Mouse (Mus musculus): ENCODE measurements around the gene Stk4.

DNA sequence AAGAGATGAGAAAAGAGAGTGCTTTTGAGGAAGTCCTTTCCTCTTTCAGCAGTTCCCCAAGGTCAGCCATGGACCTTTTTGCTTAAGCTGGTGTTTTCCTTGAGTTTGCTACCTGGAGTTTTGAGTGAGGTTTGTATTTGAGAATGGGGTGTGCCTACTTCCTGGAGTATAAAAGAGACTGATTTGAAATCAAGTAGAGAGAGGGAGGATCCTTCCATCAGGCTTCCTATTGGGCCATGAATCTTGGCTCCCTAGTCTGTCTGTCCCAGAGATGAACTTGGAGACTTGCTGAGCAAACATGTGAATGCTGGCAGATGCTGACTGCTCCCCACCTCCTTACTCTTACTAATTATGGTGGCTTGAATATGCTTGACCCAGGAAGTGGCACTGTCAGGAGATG is 122.2 kb downstream of the Stk4 start:
- TF ChIP-seq CTCF (IDR thresholded peaks at IDR 0.05; ENCODE audit: control insufficient read depth, insufficient read depth, insufficient replicate concordance, low read depth, low read length), result no peak
- no peak for TF ChIP-seq POLR2A (IDR thresholded peaks at IDR 0.05; ENCODE audit: control insufficient read depth, low read depth, low read length)

Data from testis, adult 2 months (tissue).